Comparison of ENCODE assay signal across 18 mouse cellular contexts in genomic region chr13:97789782-97790450, GRCm38 (mm10). TPM values are rescaled to one million over a fixed set of nuclear protein-coding genes. Genes with fewer than 3 reads are reported as not detected.
A peak's percentile ranks its signal among the peaks of the same experiment; 100 is the strongest.
DNase-seq lines count a peak whose midpoint lies in the region; ATAC-seq and TF ChIP-seq lines count a peak whose summit lies in the region.
"Had no signal": no experiment of that assay in that cellular context is flagged by ENCODE, and none has a peak within 500 bp of the region (broad histone marks: within the 10 kb centered on the region; RNA-seq: fewer than 3 reads in every experiment).

No protein-coding gene starts in this region.

- H3K9me3 ChIP-seq in forebrain, embryonic 11.5 days (ENCODE audit: control insufficient read depth, low read length), result no peaks in the 10 kb centered on the region
- H3K9me3 ChIP-seq: hindbrain, embryonic 10.5 days; intestine, embryonic 15.5 days; lung, embryonic 15.5 days; megakaryocyte, embryonic 14.5 days had no signal

- H3K36me3 ChIP-seq in kidney, adult 2 months (ENCODE audit: control insufficient read depth, insufficient read depth, low read length), result no peaks in the 10 kb centered on the region
- no peaks in the 10 kb centered on the region for H3K36me3 ChIP-seq in forebrain, embryonic 11.5 days (ENCODE audit: control insufficient read depth, insufficient read depth, low read length)
- H3K36me3 ChIP-seq: hindbrain, embryonic 10.5 days; intestine, embryonic 15.5 days; lung, embryonic 15.5 days had no signal

- no peaks in the 10 kb centered on the region for H3K4me1 ChIP-seq in kidney, adult 2 months (ENCODE audit: control insufficient read depth, insufficient read depth, low read length)
- no peaks in the 10 kb centered on the region for H3K4me1 ChIP-seq in forebrain, embryonic 11.5 days (replicated peaks; ENCODE audit: control insufficient read depth, insufficient read depth, low read length)

- no peak overlapping the region for H3K4me2 ChIP-seq in forebrain, embryonic 11.5 days (ENCODE audit: low read depth, low read length, severe bottlenecking)
- H3K4me2 ChIP-seq: intestine, embryonic 15.5 days; lung, embryonic 15.5 days had no signal

- H3K27me3 ChIP-seq in kidney, adult 2 months (replicated peaks; ENCODE audit: control insufficient read depth, insufficient read depth, low read length), result no peaks in the 10 kb centered on the region
- H3K27me3 ChIP-seq in forebrain, embryonic 11.5 days (ENCODE audit: control insufficient read depth, insufficient read depth, low read length), result no peaks in the 10 kb centered on the region
- H3K27me3 ChIP-seq: intestine, embryonic 15.5 days; lung, embryonic 15.5 days; megakaryocyte, embryonic 14.5 days; Patski had no signal

- TF ChIP-seq POLR2A in kidney, adult 2 months (IDR thresholded peaks at IDR 0.05; ENCODE audit: low read depth, low read length), result no peak

- H3K27ac ChIP-seq in kidney, adult 2 months (ENCODE audit: insufficient read depth, low read depth, low read length), result no peak overlapping the region
- no peak overlapping the region for H3K27ac ChIP-seq in forebrain, embryonic 11.5 days (ENCODE audit: low read depth, low read length)
- H3K27ac ChIP-seq: hindbrain, embryonic 10.5 days; intestine, embryonic 15.5 days; lung, embryonic 15.5 days had no signal

- DNase-seq in kidney, adult 2 months, result peak; percentile 4
- no peak for DNase-seq in kidney, adult 18-20 months
- DNase-seq in thymus, postnatal 0 days (ENCODE audit: low spot score), result peak; percentile 68
- no peak for DNase-seq in adrenal gland, postnatal 14 days
- no peak for DNase-seq in gastrocnemius, postnatal 25 days
- DNase-seq in forebrain, embryonic 11.5 days (ENCODE audit: low spot score), result no peak
- DNase-seq: adrenal gland, adult 8-10 months; cerebellum, adult 9-10 months; liver; right cerebral cortex, postnatal 4 days had no signal

- no peak for TF ChIP-seq CTCF in kidney, adult 2 months (conservative IDR thresholded peaks at IDR 0.05; ENCODE audit: insufficient read depth, insufficient read length, low read depth, low read length)

- H3K9ac ChIP-seq in forebrain, embryonic 11.5 days (ENCODE audit: low read length), result no peak overlapping the region
- H3K9ac ChIP-seq: intestine, embryonic 15.5 days; lung, embryonic 15.5 days had no signal

- H3K4me3 ChIP-seq in kidney, adult 2 months (ENCODE audit: insufficient read depth, low read depth, low read length), result no peak overlapping the region
- no peak overlapping the region for H3K4me3 ChIP-seq in forebrain, embryonic 11.5 days (ENCODE audit: low read depth, low read length)
- H3K4me3 ChIP-seq: erythroblast, embryonic 14.5 days; hindbrain, embryonic 10.5 days; intestine, embryonic 15.5 days; lung, embryonic 15.5 days; megakaryocyte, embryonic 14.5 days had no signal

- WGBS in kidney, adult 2 months, result 62% methylated on average over 12 of the region's 12 CpGs
- WGBS in forebrain, embryonic 11.5 days, result 90% methylated on average over 12 of the region's 12 CpGs

- peak; percentile 77 for ATAC-seq in CD4-positive, CD25-positive, alpha-beta regulatory T cell, adult 4 months
- peak; percentile 52 for ATAC-seq in inflammation-experienced regulatory T-cells, adult 6 months
- ATAC-seq in forebrain, embryonic 11.5 days (replicated peaks; ENCODE audit: low FRiP score), result no peak
- ATAC-seq: intestine, embryonic 15.5 days; Patski had no signal

RNA-seq across cellular contexts. Expression of gene Gm10260, which starts 29.5 kb away (rescaled TPM):
- 3.9 and 5.3 TPM in 2 replicates for polyA plus RNA-seq in kidney, adult 2 months (2012; rRNA removed)
- polyA plus RNA-seq in CD4-positive, CD25-positive, alpha-beta regulatory T cell, adult 4 months (2017; shearing (Covaris generic)), result 10 to 100 TPM; 25.5 to 27.3 TPM
- polyA plus RNA-seq in inflammation-experienced regulatory T-cells, adult 6 months (2017; shearing (Covaris generic)), result 10 to 100 TPM in 2 of 3 experiments, 1 to 10 TPM in 1; 9.1 to 26.6 (median 25.0) TPM
- polyA plus RNA-seq in thymus, postnatal 0 days (2015; fragmentation: Nextera tagmentation; extraction: Ambion mirVana), result 6.2 and 9.8 TPM in 2 replicates
- 242 and 293 TPM in 2 replicates for total RNA-seq in adrenal gland, postnatal 14 days (2021)
- total RNA-seq in gastrocnemius, postnatal 25 days (2021), result 10 to 100 TPM; 88.9 to 97.1 TPM
- 3.0 and 7.0 TPM in 2 replicates for polyA plus RNA-seq in forebrain, embryonic 11.5 days (2014; fragmentation: Nextera tagmentation; extraction: Ambion mirVana)

Comparison
In these comparisons a context has a peak if more than half of its experiments do, and no peak if none do; other contexts are left out.
1. DNase-seq: peak in kidney, adult 2 months (single experiment) and thymus, postnatal 0 days (single experiment); none in kidney, adult 18-20 months (single experiment), adrenal gland, postnatal 14 days (single experiment), gastrocnemius, postnatal 25 days (single experiment) and forebrain, embryonic 11.5 days (single experiment).